ENCODE assay signal across 29 mouse cellular contexts in the genomic region with DNA sequence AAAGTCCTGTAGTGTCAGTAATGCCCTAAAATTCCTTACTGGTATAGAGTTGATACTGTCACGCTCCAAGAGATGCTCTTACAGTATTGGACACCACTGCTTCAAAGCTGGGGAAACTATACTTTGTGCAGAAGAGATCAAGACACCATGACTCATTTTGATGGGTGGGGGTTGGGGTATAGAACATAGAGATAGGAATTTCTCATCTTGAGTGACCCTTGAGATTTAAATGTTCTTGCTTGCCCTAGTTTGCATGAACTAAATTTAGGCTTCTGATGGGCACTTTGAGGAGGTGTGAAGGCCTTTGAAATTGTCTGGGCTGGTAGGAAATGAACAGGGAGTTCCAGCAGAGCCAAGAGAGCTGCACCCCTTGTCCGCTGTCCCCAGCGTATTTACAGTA. TPM values are rescaled to one million over a fixed set of nuclear protein-coding genes. Genes with fewer than 3 reads are reported as not detected.
DNase-seq lines count a peak whose midpoint lies in the region; ATAC-seq lines count a peak whose summit lies in the region.
"Had no signal": no experiment of that assay in that cellular context is flagged by ENCODE, and none has a peak within 500 bp of the region (broad histone marks: within the 10 kb centered on the region; RNA-seq: fewer than 3 reads in every experiment).

No protein-coding gene starts in this region.

- peak overlapping the region; percentile 14; the same call in 1 of the 2 replicates for H3K4me2 ChIP-seq in heart, embryonic 14.5 days (ENCODE audit: low read length)
- peak overlapping the region; percentile 16; the same call in 1 of the 2 replicates for H3K4me2 ChIP-seq in hindbrain, embryonic 16.5 days (ENCODE audit: low read length)
- no peak overlapping the region for H3K4me2 ChIP-seq in hindbrain, embryonic 12.5 days (replicated peaks)
- H3K4me2 ChIP-seq in midbrain, embryonic 14.5 days (ENCODE audit: low read length), result peak overlapping the region; percentile 17; the same call in 1 of the 2 replicates
- H3K4me2 ChIP-seq in midbrain, embryonic 16.5 days (ENCODE audit: low read length), result no peak overlapping the region
- H3K4me2 ChIP-seq in neural tube, embryonic 15.5 days, result 0 out of 2 replicates have a peak overlapping the region, but pooled peaks have one; percentile 6
- H3K4me2 ChIP-seq: midbrain, embryonic 12.5 days had no signal

- H3K9ac ChIP-seq in heart, embryonic 14.5 days (ENCODE audit: low read length), result peak overlapping the region; percentile 5; the same call in 1 of the 2 replicates
- no peak overlapping the region for H3K9ac ChIP-seq in hindbrain, embryonic 16.5 days (ENCODE audit: low read depth, low read length)
- no peak overlapping the region for H3K9ac ChIP-seq in hindbrain, embryonic 12.5 days
- H3K9ac ChIP-seq in midbrain, embryonic 14.5 days (replicated peaks; ENCODE audit: low read length), result no peak overlapping the region
- no peak overlapping the region for H3K9ac ChIP-seq in midbrain, embryonic 16.5 days (ENCODE audit: low read depth, low read length)
- H3K9ac ChIP-seq in neural tube, embryonic 15.5 days (replicated peaks), result 0 out of 2 replicates have a peak overlapping the region, but pooled peaks have one; percentile 23
- H3K9ac ChIP-seq: liver, embryonic 14.5 days; midbrain, embryonic 12.5 days had no signal

- intact Hi-C loops in heart, postnatal 14 days (cut with DNase I), result no loop called here

- H3K36me3 ChIP-seq in heart, embryonic 14.5 days (ENCODE audit: control insufficient read depth, insufficient read depth, low read length), result no peaks in the 10 kb centered on the region
- H3K36me3 ChIP-seq in hindbrain, embryonic 16.5 days (ENCODE audit: control insufficient read depth, insufficient read depth, low read length), result no peaks in the 10 kb centered on the region
- no peaks in the 10 kb centered on the region for H3K36me3 ChIP-seq in hindbrain, embryonic 12.5 days
- H3K36me3 ChIP-seq in midbrain, embryonic 14.5 days (ENCODE audit: control insufficient read depth, insufficient read depth, low read length), result no peaks in the 10 kb centered on the region
- H3K36me3 ChIP-seq in midbrain, embryonic 16.5 days (ENCODE audit: control insufficient read depth, insufficient read depth, low read length), result no peaks in the 10 kb centered on the region
- H3K36me3 ChIP-seq in neural tube, embryonic 15.5 days, result no peaks in the 10 kb centered on the region

- peaks cover 25 to 60% of the 10 kb centered on the region in 2 experiments for H3K4me1 ChIP-seq in heart, embryonic 14.5 days (ENCODE audit: control insufficient read depth in 2 of 2, insufficient read depth in 2 of 2, low read length in 2 of 2)
- peaks cover 39% of the 10 kb centered on the region for H3K4me1 ChIP-seq in hindbrain, embryonic 16.5 days (ENCODE audit: control insufficient read depth, insufficient read depth, low read depth, low read length)
- peaks cover 65% of the 10 kb centered on the region for H3K4me1 ChIP-seq in hindbrain, embryonic 12.5 days
- peaks cover 39% of the 10 kb centered on the region for H3K4me1 ChIP-seq in midbrain, embryonic 14.5 days (ENCODE audit: control insufficient read depth, insufficient read depth, low read length)
- H3K4me1 ChIP-seq in midbrain, embryonic 16.5 days (ENCODE audit: control insufficient read depth, insufficient read depth, low read length), result peaks cover 45% of the 10 kb centered on the region
- peaks cover 75% of the 10 kb centered on the region for H3K4me1 ChIP-seq in neural tube, embryonic 15.5 days

- H3K4me3 ChIP-seq in heart, embryonic 14.5 days (ENCODE audit: control insufficient read depth in 1 of 2, insufficient read depth in 1 of 2, low read depth in 1 of 2, low read length in 2 of 2), result no peak overlapping the region
- H3K4me3 ChIP-seq in hindbrain, embryonic 16.5 days (ENCODE audit: low read length), result no peak overlapping the region
- H3K4me3 ChIP-seq in hindbrain, embryonic 12.5 days, result no peak overlapping the region
- no peak overlapping the region for H3K4me3 ChIP-seq in midbrain, embryonic 14.5 days (replicated peaks; ENCODE audit: low read depth, low read length)
- no peak overlapping the region for H3K4me3 ChIP-seq in midbrain, embryonic 16.5 days (ENCODE audit: low read depth, low read length)
- no peak overlapping the region for H3K4me3 ChIP-seq in neural tube, embryonic 15.5 days (replicated peaks)
- H3K4me3 ChIP-seq: erythroblast, embryonic 14.5 days; midbrain, embryonic 12.5 days had no signal

- ATAC-seq in heart, embryonic 14.5 days (ENCODE audit: insufficient number of reproducible peaks, insufficient read depth, low FRiP score, low read depth), result no peak
- no peak for ATAC-seq in hindbrain, embryonic 16.5 days
- no peak for ATAC-seq in hindbrain, embryonic 12.5 days (ENCODE audit: low FRiP score)
- no peak for ATAC-seq in midbrain, embryonic 14.5 days (ENCODE audit: low FRiP score, low TSS enrichment)
- no peak for ATAC-seq in midbrain, embryonic 16.5 days
- no peak for ATAC-seq in neural tube, embryonic 15.5 days (ENCODE audit: low FRiP score)
- ATAC-seq: activated CD4-positive, CD25-positive, alpha-beta regulatory T cell, adult 4 months; intestine, embryonic 16.5 days had no signal

- H3K27me3 ChIP-seq in heart, embryonic 14.5 days (ENCODE audit: control insufficient read depth, insufficient read depth, low read length), result no peaks in the 10 kb centered on the region
- no peaks in the 10 kb centered on the region for H3K27me3 ChIP-seq in hindbrain, embryonic 16.5 days (replicated peaks; ENCODE audit: control insufficient read depth, insufficient read depth, low read length)
- no peaks in the 10 kb centered on the region for H3K27me3 ChIP-seq in hindbrain, embryonic 12.5 days
- no peaks in the 10 kb centered on the region for H3K27me3 ChIP-seq in midbrain, embryonic 14.5 days (ENCODE audit: control insufficient read depth, insufficient read depth, low read length)
- no peaks in the 10 kb centered on the region for H3K27me3 ChIP-seq in midbrain, embryonic 16.5 days (ENCODE audit: control insufficient read depth, insufficient read depth, low read depth, low read length)
- no peaks in the 10 kb centered on the region for H3K27me3 ChIP-seq in neural tube, embryonic 15.5 days (replicated peaks)
- H3K27me3 ChIP-seq: midbrain, embryonic 12.5 days had no signal

- 47% methylated on average over 3 of the region's 3 CpGs for WGBS in heart, embryonic 14.5 days
- 81% methylated on average over 3 of the region's 3 CpGs for WGBS in hindbrain, embryonic 16.5 days
- 83% methylated on average over 3 of the region's 3 CpGs for WGBS in hindbrain, embryonic 12.5 days
- 83% methylated on average over 3 of the region's 3 CpGs for WGBS in midbrain, embryonic 14.5 days
- 81% methylated on average over 3 of the region's 3 CpGs for WGBS in midbrain, embryonic 16.5 days
- WGBS in neural tube, embryonic 15.5 days, result 83% methylated on average over 3 of the region's 3 CpGs

- DNase-seq in heart, postnatal 14 days, result no peak
- no peak for DNase-seq in midbrain, embryonic 14.5 days
- DNase-seq in kidney, adult 9 months, result no peak
- DNase-seq: adrenal gland, adult 2 months; adrenal gland, postnatal 36 days; B cell, adult 2 months; cerebellum, adult 2 months; cerebellum, postnatal 14 days; gastrocnemius, postnatal 36 days; heart, postnatal 36 days; kidney, adult 8-10 months; kidney, postnatal 10 days; liver; lung, adult 2 months; lung, postnatal 10 days; retina, postnatal 1 day; spleen, adult 18-20 months; thymus, postnatal 14 days had no signal

- no peaks in the 10 kb centered on the region for H3K9me3 ChIP-seq in heart, embryonic 14.5 days (ENCODE audit: control insufficient read depth, low read length)
- no peaks in the 10 kb centered on the region for H3K9me3 ChIP-seq in hindbrain, embryonic 16.5 days (ENCODE audit: control insufficient read depth, low read length)
- no peaks in the 10 kb centered on the region for H3K9me3 ChIP-seq in hindbrain, embryonic 12.5 days (replicated peaks)
- H3K9me3 ChIP-seq in midbrain, embryonic 14.5 days (ENCODE audit: control insufficient read depth, low read length), result no peaks in the 10 kb centered on the region
- no peaks in the 10 kb centered on the region for H3K9me3 ChIP-seq in midbrain, embryonic 16.5 days (replicated peaks; ENCODE audit: control insufficient read depth, low read length, poor library complexity, severe bottlenecking)
- no peaks in the 10 kb centered on the region for H3K9me3 ChIP-seq in neural tube, embryonic 15.5 days (replicated peaks)
- H3K9me3 ChIP-seq: midbrain, embryonic 12.5 days had no signal

- no peak overlapping the region; a peak in 1 of 4 replicates for H3K27ac ChIP-seq in heart, embryonic 14.5 days (replicated peaks in 1 of 2; ENCODE audit: control insufficient read depth in 1 of 2, insufficient read depth in 1 of 2, low read depth in 2 of 2, low read length in 2 of 2)
- no peak overlapping the region for H3K27ac ChIP-seq in hindbrain, embryonic 16.5 days (ENCODE audit: low read depth, low read length)
- no peak overlapping the region for H3K27ac ChIP-seq in hindbrain, embryonic 12.5 days
- H3K27ac ChIP-seq in midbrain, embryonic 14.5 days (replicated peaks; ENCODE audit: low read depth, low read length), result no peak overlapping the region
- no peak overlapping the region for H3K27ac ChIP-seq in midbrain, embryonic 16.5 days (ENCODE audit: low read length)
- peak overlapping the region; percentile 33; the same call in 1 of the 2 replicates for H3K27ac ChIP-seq in neural tube, embryonic 15.5 days (replicated peaks)
- H3K27ac ChIP-seq: liver, embryonic 14.5 days; macrophage; midbrain, embryonic 12.5 days had no signal

RNA-seq across cellular contexts. Expression of a gene that starts 4.1 kb away (rescaled TPM):
- polyA plus RNA-seq in heart, embryonic 14.5 days (2014; fragmentation: Nextera tagmentation; extraction: Ambion mirVana), result 40.7 and 41.5 TPM in 2 replicates
- total RNA-seq in heart, postnatal 14 days (2021), result 10 to 100 TPM; 24.0 to 27.8 TPM
- polyA plus RNA-seq in hindbrain, embryonic 16.5 days (2015; fragmentation: Nextera tagmentation; extraction: Ambion mirVana), result 64.8 and 69.2 TPM in 2 replicates
- 96.9 and 118 TPM in 2 replicates for polyA plus RNA-seq in hindbrain, embryonic 12.5 days (2016; fragmentation: Nextera tagmentation; extraction: Ambion mirVana)
- 53.1 and 81.9 TPM in 2 replicates for polyA plus RNA-seq in midbrain, embryonic 14.5 days (2014; fragmentation: Nextera tagmentation; extraction: Ambion mirVana)
- polyA plus RNA-seq in midbrain, embryonic 16.5 days (2015; fragmentation: Nextera tagmentation; extraction: Ambion mirVana), result 79.8 and 86.0 TPM in 2 replicates
- polyA plus RNA-seq in neural tube, embryonic 15.5 days (2015; fragmentation: Nextera tagmentation; extraction: Ambion mirVana), result 69.6 and 71.7 TPM in 2 replicates

Comparison
In these comparisons a context has a peak if more than half of its experiments do, and no peak if none do; other contexts are left out.
1. H3K4me2 ChIP-seq: peak in heart, embryonic 14.5 days (single experiment), hindbrain, embryonic 16.5 days (single experiment), midbrain, embryonic 14.5 days (single experiment) and neural tube, embryonic 15.5 days (single experiment); none in hindbrain, embryonic 12.5 days (single experiment) and midbrain, embryonic 16.5 days (single experiment).
2. H3K9ac ChIP-seq: peak in heart, embryonic 14.5 days (single experiment) and neural tube, embryonic 15.5 days (single experiment); none in hindbrain, embryonic 16.5 days (single experiment), hindbrain, embryonic 12.5 days (single experiment), midbrain, embryonic 14.5 days (single experiment) and midbrain, embryonic 16.5 days (single experiment).